Mouse (Mus musculus): ENCODE measurements around the gene Zfp451. TPM values are rescaled to one million over a fixed set of nuclear protein-coding genes. Genes with fewer than 3 reads are reported as not detected.
"Not testable (repeated sequence)": the region's sequence is repeated elsewhere in the genome, so short reads cannot be mapped to it uniquely, and the experiment has no call there.

Gene Zfp451
- polyA plus RNA-seq, 1 experiment: 40.4 TPM

- peak; percentile 13 for DNase-seq (ENCODE audit: low read depth)
- no peak for TF ChIP-seq CTCF (IDR thresholded peaks at IDR 0.05; ENCODE audit: borderline replicate concordance, extremely low read depth, insufficient read depth, insufficient read length)
- no peak for TF ChIP-seq POLR2A (IDR thresholded peaks at IDR 0.05; ENCODE audit: borderline replicate concordance, extremely low read depth, insufficient read depth, insufficient read length, poor library complexity, severe bottlenecking)
Observed at GRCm38 (mm10) chr1:33756258-33757032, 58.0 kb downstream of the Zfp451 start.

- no peak for DNase-seq (ENCODE audit: low read depth)
- TF ChIP-seq CTCF (IDR thresholded peaks at IDR 0.05; ENCODE audit: borderline replicate concordance, extremely low read depth, insufficient read depth, insufficient read length): no peak
- no peak for TF ChIP-seq POLR2A (IDR thresholded peaks at IDR 0.05; ENCODE audit: borderline replicate concordance, extremely low read depth, insufficient read depth, insufficient read length, poor library complexity, severe bottlenecking)
Observed at GRCm38 (mm10) chr1:33755799-33756198, 58.6 kb downstream of the Zfp451 start.

GRCm38 (mm10) chr1:33754965-33755735 is 59.2 kb downstream of the Zfp451 start:
- TF ChIP-seq CTCF (IDR thresholded peaks at IDR 0.05; ENCODE audit: borderline replicate concordance, extremely low read depth, insufficient read depth, insufficient read length): no peak
- TF ChIP-seq POLR2A (IDR thresholded peaks at IDR 0.05; ENCODE audit: borderline replicate concordance, extremely low read depth, insufficient read depth, insufficient read length, poor library complexity, severe bottlenecking): no peak
- DNase-seq (ENCODE audit: low read depth): peak; percentile 63

- no peak for DNase-seq (ENCODE audit: low read depth)
- TF ChIP-seq CTCF (IDR thresholded peaks at IDR 0.05; ENCODE audit: borderline replicate concordance, extremely low read depth, insufficient read depth, insufficient read length): no peak
- no peak for TF ChIP-seq POLR2A (IDR thresholded peaks at IDR 0.05; ENCODE audit: borderline replicate concordance, extremely low read depth, insufficient read depth, insufficient read length, poor library complexity, severe bottlenecking)
Observed at GRCm38 (mm10) chr1:33754089-33754488, 60.3 kb downstream of the Zfp451 start.

GRCm38 (mm10) chr1:33751283-33751682 is 63.1 kb downstream of the Zfp451 start:
- DNase-seq (ENCODE audit: low read depth): peak; percentile 82
- no peak for TF ChIP-seq CTCF (IDR thresholded peaks at IDR 0.05; ENCODE audit: borderline replicate concordance, extremely low read depth, insufficient read depth, insufficient read length)
- no peak for TF ChIP-seq POLR2A (IDR thresholded peaks at IDR 0.05; ENCODE audit: borderline replicate concordance, extremely low read depth, insufficient read depth, insufficient read length, poor library complexity, severe bottlenecking)

GRCm38 (mm10) chr1:33749709-33750108 is 64.7 kb downstream of the Zfp451 start:
- not testable (repeated sequence) for DNase-seq (ENCODE audit: low read depth)

GRCm38 (mm10) chr1:33749109-33749508 is 65.3 kb downstream of the Zfp451 start:
- DNase-seq (ENCODE audit: low read depth): no peak
- no peak for TF ChIP-seq POLR2A (IDR thresholded peaks at IDR 0.05; ENCODE audit: borderline replicate concordance, extremely low read depth, insufficient read depth, insufficient read length, poor library complexity, severe bottlenecking)
- no peak for TF ChIP-seq CTCF (IDR thresholded peaks at IDR 0.05; ENCODE audit: borderline replicate concordance, extremely low read depth, insufficient read depth, insufficient read length)

GRCm38 (mm10) chr1:33745901-33746300 is 68.5 kb downstream of the Zfp451 start:
- no peak for TF ChIP-seq POLR2A (IDR thresholded peaks at IDR 0.05; ENCODE audit: borderline replicate concordance, extremely low read depth, insufficient read depth, insufficient read length, poor library complexity, severe bottlenecking)
- no peak for TF ChIP-seq CTCF (IDR thresholded peaks at IDR 0.05; ENCODE audit: borderline replicate concordance, extremely low read depth, insufficient read depth, insufficient read length)
- no peak for DNase-seq (ENCODE audit: low read depth)

- not testable (repeated sequence) for DNase-seq (ENCODE audit: low read depth)
Observed at GRCm38 (mm10) chr1:33744815-33745214, 69.6 kb downstream of the Zfp451 start.

GRCm38 (mm10) chr1:33742903-33743302 is 71.5 kb downstream of the Zfp451 start:
- DNase-seq (ENCODE audit: low read depth): peak; percentile 34
- TF ChIP-seq CTCF (IDR thresholded peaks at IDR 0.05; ENCODE audit: borderline replicate concordance, extremely low read depth, insufficient read depth, insufficient read length) (peak; percentile 79), POLR2A (IDR thresholded peaks at IDR 0.05; ENCODE audit: borderline replicate concordance, extremely low read depth, insufficient read depth, insufficient read length, poor library complexity, severe bottlenecking) (no peak)

GRCm38 (mm10) chr1:33739302-33739701 is 75.1 kb downstream of the Zfp451 start:
- DNase-seq (ENCODE audit: low read depth): peak; percentile 89
- no peak for TF ChIP-seq POLR2A (IDR thresholded peaks at IDR 0.05; ENCODE audit: borderline replicate concordance, extremely low read depth, insufficient read depth, insufficient read length, poor library complexity, severe bottlenecking)
- peak; percentile 88 for TF ChIP-seq CTCF (IDR thresholded peaks at IDR 0.05; ENCODE audit: borderline replicate concordance, extremely low read depth, insufficient read depth, insufficient read length)

- no peak for DNase-seq (ENCODE audit: low read depth)
- TF ChIP-seq POLR2A (IDR thresholded peaks at IDR 0.05; ENCODE audit: borderline replicate concordance, extremely low read depth, insufficient read depth, insufficient read length, poor library complexity, severe bottlenecking) (no peak), CTCF (IDR thresholded peaks at IDR 0.05; ENCODE audit: borderline replicate concordance, extremely low read depth, insufficient read depth, insufficient read length) (no peak)
Observed at GRCm38 (mm10) chr1:33738681-33739278, 75.6 kb downstream of the Zfp451 start.
